Mouse (Mus musculus) heart, adult 2 months (tissue): ENCODE measurements at regions not wholly inside any gene's neighbourhood (a gene's known extent, or its start where the extent isn't known, plus 50 kb on each side); places are given as distances from the start of the nearest gene placed in this dataset.

ENCODE experiments used
- CTCF ChIP-seq: fragments of 200-600 bp; IDR thresholded peaks from 2 replicates; pipeline ENCODE4 v1.8.1; 2022; ENCODE audit warnings: antibody characterized with exemption, mild to moderate bottlenecking, moderate library complexity
- EP300 ChIP-seq: fragments of 200-500 bp; IDR thresholded peaks from 2 replicates; pipeline ENCODE4 v1.6.1; 2011; ENCODE audit warnings: low read depth, low read length, control low read depth; ENCODE audit not compliant: insufficient read depth

DNA sequence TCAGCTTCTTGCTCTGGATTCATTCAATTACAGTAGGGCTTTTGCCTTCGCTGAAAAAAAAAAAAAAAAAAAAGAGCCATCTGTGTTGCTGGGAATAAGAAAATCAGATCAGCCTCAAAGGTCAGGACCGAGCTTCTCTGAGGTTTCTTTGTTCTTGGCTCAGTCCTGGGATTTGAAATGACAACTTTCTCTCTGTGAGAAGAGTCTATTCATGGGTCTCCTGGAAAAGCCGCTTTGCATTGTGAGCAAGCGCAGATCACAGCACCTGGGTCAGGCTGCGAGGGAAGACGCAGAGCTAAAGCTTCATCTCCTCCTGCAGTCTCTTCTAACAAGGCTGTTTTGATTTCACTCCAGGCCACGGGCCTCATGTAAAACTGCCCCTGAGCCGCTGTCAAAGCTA, 125.0 kb upstream of the Mb21d2 start:
- no peak for TF ChIP-seq EP300
- no peak for TF ChIP-seq CTCF
